Mouse (Mus musculus): ENCODE results near the gene Nlrp3.

DNA sequence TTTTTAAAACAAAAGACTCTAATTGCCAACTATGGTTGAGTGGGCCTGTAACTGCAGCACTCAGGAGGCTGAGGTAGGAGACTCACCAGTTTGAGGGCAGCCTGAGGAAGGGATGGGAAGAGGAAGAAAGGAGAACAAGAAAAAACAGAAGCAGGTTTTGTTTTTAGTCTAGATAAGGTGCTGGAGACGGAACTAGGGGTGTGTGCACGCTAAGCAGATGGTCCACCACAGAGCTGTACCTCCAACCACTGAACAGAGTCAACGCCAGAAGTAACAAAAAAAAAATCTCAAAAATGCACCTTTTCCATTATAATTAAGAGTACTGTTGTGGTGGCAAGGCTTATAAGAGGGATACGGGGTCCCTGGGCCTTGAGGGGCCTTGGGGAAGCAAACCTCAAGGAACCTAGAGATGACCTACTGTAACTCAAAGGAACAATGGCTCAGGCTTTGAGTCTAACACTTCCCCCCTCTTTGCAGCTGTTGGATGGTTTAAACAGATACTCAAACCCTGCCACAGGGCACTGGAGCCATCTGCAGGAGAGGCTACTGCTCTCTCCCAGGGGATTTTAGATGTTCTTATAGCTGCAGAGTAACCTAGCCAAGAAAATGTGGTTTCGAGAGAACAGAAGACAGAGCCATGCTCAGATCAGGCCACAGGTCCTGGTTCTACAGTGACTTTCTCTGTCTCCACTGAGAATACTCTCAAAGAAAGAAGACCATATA is 39.2 kb upstream of the Nlrp3 start:
- TF ChIP-seq CTCF (IDR thresholded peaks at IDR 0.05; ENCODE audit: insufficient read depth, low read length): no peak
- TF ChIP-seq POLR2A (IDR thresholded peaks at IDR 0.05; ENCODE audit: borderline replicate concordance, extremely low read depth, low read depth, low read length): no peak

All from lung, adult 2 months (tissue).